Mouse (Mus musculus): ENCODE results near the gene 4930467E23Rik. TPM values are rescaled to one million over a fixed set of nuclear protein-coding genes. Genes with fewer than 3 reads are reported as not detected.
"Not testable (repeated sequence)": the region's sequence is repeated elsewhere in the genome, so short reads cannot be mapped to it uniquely, and the experiment has no call there.

4930467E23Rik gene
- total and polyA plus RNA-seq, 3 experiments = not detected

DNA sequence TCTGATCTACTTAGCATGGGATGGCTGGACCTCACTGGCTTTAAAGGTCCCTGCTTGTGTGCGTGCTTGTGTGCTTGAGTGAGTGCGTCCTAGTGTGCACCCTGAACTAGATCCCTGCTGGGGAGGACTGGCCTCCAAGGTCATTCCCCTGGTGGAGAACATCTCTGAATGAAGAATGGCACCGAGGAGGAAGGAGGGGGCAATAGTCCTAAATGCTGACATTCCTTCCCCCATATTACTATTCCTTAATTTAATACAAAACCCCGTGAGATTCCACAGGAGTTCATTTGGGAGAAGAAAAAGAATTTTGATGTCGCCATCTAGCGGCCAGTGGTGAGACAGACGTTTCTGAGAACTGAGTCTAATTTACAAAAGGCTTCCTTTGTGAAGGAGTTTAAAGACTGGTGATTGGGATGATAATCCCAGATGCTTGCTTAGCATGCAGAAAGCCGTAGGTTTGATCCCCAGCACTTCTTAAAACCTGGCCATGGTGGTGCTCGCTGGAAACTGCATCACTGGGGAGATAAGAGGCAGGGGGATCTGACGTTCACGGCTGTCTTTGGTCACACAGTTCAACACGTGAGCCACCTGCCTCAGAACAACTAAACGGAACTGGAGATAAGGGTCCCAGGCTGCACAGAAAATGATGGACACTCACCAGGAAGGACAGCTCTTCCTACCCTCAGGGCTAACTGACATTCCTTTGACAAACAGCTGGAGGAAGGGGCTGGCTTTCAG is 26.2 kb upstream of the 4930467E23Rik start:
- in situ Hi-C loops (cut with MboI; ENCODE audit: low pct_ligation_motif_present, low pct_unique_long_range_greater_than_20kb, low sequenced_read_pairs); H3K79me2 ChIP-seq (replicated peaks; ENCODE audit: control insufficient read depth, extremely low read depth, insufficient read depth, poor library complexity, severe bottlenecking): not testable (repeated sequence)

DNA sequence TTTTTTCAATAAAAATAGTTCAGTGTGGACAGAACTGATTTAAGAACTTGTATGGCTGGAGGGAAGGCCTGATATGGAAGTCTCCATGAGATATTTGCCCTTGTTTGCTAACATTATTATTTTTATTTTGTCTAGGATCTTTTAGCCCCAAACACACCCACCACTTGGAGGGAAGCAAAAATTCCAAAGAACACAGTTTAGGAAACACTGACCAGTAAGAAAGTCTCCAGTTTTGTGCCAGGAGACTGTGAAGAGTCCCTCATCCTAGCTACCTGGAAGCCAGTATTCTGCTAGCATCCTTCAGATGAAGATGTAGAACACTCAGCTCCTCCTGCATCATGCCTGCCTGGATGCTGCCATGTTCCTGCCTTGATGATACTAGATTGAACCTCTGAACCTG is 25.5 kb upstream of the 4930467E23Rik start:
- H3K4me3 ChIP-seq (replicated peaks in 1 of 3; ENCODE audit: low read depth in 2 of 3, low read length in 2 of 3, poor library complexity in 1 of 3); H3K79me2 ChIP-seq (replicated peaks; ENCODE audit: control insufficient read depth, extremely low read depth, insufficient read depth, poor library complexity, severe bottlenecking); H3K9me3 ChIP-seq (replicated peaks; ENCODE audit: low read length); H3K27ac ChIP-seq (ENCODE audit: insufficient read depth, low read depth); H3K4me2 ChIP-seq (ENCODE audit: insufficient read depth, low read depth, poor library complexity, severe bottlenecking); dilution Hi-C loops (cut with MboI; ENCODE audit: extremely low pct_ligation_motif_present, extremely low pct_unique_long_range_greater_than_20kb, low sequenced_read_pairs); in situ Hi-C loops (cut with MboI; ENCODE audit: low pct_ligation_motif_present, low pct_unique_long_range_greater_than_20kb, low sequenced_read_pairs); H3K27me3 ChIP-seq (replicated peaks); DNase-seq (ENCODE audit: extremely low read depth); H3K36me3 ChIP-seq (replicated peaks in 1 of 2; ENCODE audit: control insufficient read depth in 1 of 2, insufficient read depth in 1 of 2, low read length in 1 of 2); H3K4me1 ChIP-seq (ENCODE audit: control insufficient read depth in 1 of 2, insufficient read depth in 2 of 2); H3K9ac ChIP-seq (ENCODE audit: insufficient read depth, low read depth): not testable (repeated sequence)

More for the DNA sequence above, 26.2 kb upstream of the 4930467E23Rik start:
- H3K4me2 ChIP-seq (ENCODE audit: insufficient read depth, low read depth, poor library complexity, severe bottlenecking); H3K27ac ChIP-seq (ENCODE audit: insufficient read depth, low read depth); H3K36me3 ChIP-seq (replicated peaks in 1 of 2; ENCODE audit: control insufficient read depth in 1 of 2, insufficient read depth in 1 of 2, low read length in 1 of 2); H3K27me3 ChIP-seq (replicated peaks); H3K4me1 ChIP-seq (ENCODE audit: control insufficient read depth in 1 of 2, insufficient read depth in 2 of 2); H3K4me3 ChIP-seq (replicated peaks in 1 of 3; ENCODE audit: low read depth in 2 of 3, low read length in 2 of 3, poor library complexity in 1 of 3); dilution Hi-C loops (cut with MboI; ENCODE audit: extremely low pct_ligation_motif_present, extremely low pct_unique_long_range_greater_than_20kb, low sequenced_read_pairs); H3K9ac ChIP-seq (ENCODE audit: insufficient read depth, low read depth); H3K9me3 ChIP-seq (replicated peaks; ENCODE audit: low read length): not testable (repeated sequence)
- peak; percentile 61 to 83 for TF ChIP-seq CTCF (conservative IDR thresholded peaks at IDR 0.05 in 1 of 2, IDR thresholded peaks at IDR 0.05 in 1 of 2; ENCODE audit: low read depth in 2 of 2, low read length in 2 of 2)
- peak; percentile 36 for TF ChIP-seq RAD21 (IDR thresholded peaks at IDR 0.05; ENCODE audit: low read depth, low read length)
- TF ChIP-seq SMC3 (IDR thresholded peaks at IDR 0.05; ENCODE audit: low read depth, low read length) = peak; percentile 18; the same call in 1 of the 2 replicates
- peak; percentile 76 for DNase-seq (ENCODE audit: extremely low read depth)

DNA sequence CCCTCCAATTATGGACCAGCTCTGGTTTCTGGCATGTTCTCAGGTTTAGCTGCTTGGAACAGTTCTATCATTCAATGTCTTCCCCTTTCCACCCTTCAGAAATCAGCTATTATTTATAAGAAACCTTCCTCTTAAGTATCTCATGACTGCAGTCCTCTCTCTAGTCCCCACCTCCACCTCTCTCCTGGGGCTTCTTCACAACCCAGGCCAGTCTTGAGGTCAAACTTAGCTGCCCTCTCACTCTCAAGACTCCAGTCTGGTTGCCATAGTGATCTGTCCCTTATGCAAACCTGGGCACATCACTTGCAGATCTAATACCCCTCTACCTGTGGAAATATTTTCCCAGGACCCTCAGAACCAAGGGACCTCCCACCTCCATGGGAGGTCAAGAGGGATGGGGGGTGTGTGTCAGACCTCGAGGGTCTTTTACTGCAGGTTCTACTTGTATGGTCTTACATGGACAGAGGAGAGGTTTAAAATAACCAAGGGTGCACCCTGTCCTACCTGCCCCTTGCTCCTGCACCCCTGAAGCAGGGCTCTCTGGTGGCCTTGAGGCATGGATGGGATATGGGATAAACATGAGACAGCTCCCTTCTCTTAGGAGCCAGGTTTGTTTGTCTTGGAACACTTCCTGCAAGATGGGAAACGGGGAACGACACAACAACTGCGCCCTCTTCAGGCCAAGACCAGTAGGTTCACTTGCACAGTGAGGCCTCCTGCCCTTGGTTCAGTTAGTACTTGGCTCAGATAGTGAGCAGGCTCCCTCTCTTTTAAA is 24.7 kb upstream of the 4930467E23Rik start:
- H3K9ac ChIP-seq (ENCODE audit: insufficient read depth, low read depth); H3K9me3 ChIP-seq (replicated peaks; ENCODE audit: low read length); H3K27me3 ChIP-seq (replicated peaks); H3K36me3 ChIP-seq (replicated peaks in 1 of 2; ENCODE audit: control insufficient read depth in 1 of 2, insufficient read depth in 1 of 2, low read length in 1 of 2); H3K27ac ChIP-seq (ENCODE audit: insufficient read depth, low read depth); dilution Hi-C loops (cut with MboI; ENCODE audit: extremely low pct_ligation_motif_present, extremely low pct_unique_long_range_greater_than_20kb, low sequenced_read_pairs); H3K4me3 ChIP-seq (replicated peaks in 1 of 3; ENCODE audit: low read depth in 2 of 3, low read length in 2 of 3, poor library complexity in 1 of 3); in situ Hi-C loops (cut with MboI; ENCODE audit: low pct_ligation_motif_present, low pct_unique_long_range_greater_than_20kb, low sequenced_read_pairs); H3K4me1 ChIP-seq (ENCODE audit: control insufficient read depth in 1 of 2, insufficient read depth in 2 of 2); H3K4me2 ChIP-seq (ENCODE audit: insufficient read depth, low read depth, poor library complexity, severe bottlenecking); DNase-seq (ENCODE audit: extremely low read depth); H3K79me2 ChIP-seq (replicated peaks; ENCODE audit: control insufficient read depth, extremely low read depth, insufficient read depth, poor library complexity, severe bottlenecking): not testable (repeated sequence)

DNA sequence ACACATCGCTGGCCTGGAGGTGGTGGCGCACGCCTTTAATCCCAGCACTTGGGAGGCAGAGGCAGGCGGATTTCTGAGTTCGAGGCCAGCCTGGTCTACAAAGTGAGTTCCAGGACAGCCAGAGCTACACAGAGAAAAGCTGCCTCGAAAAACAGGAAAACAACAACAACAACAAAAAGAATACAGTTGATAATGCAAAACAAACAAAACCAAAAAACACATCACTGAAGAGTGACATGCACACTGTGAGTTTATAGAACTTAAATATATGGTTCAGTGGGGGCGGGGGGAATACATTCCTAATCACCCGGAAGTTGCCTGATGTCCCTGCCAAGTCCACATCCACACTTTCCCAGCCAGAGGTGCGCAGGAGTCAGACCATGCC is 24.2 kb upstream of the 4930467E23Rik start:
- H3K36me3 ChIP-seq (replicated peaks in 1 of 2; ENCODE audit: control insufficient read depth in 1 of 2, insufficient read depth in 1 of 2, low read length in 1 of 2); H3K9ac ChIP-seq (ENCODE audit: insufficient read depth, low read depth); in situ Hi-C loops (cut with MboI; ENCODE audit: low pct_ligation_motif_present, low pct_unique_long_range_greater_than_20kb, low sequenced_read_pairs); H3K27me3 ChIP-seq (replicated peaks); dilution Hi-C loops (cut with MboI; ENCODE audit: extremely low pct_ligation_motif_present, extremely low pct_unique_long_range_greater_than_20kb, low sequenced_read_pairs); DNase-seq (ENCODE audit: extremely low read depth); H3K9me3 ChIP-seq (replicated peaks; ENCODE audit: low read length); H3K4me3 ChIP-seq (replicated peaks in 1 of 3; ENCODE audit: low read depth in 2 of 3, low read length in 2 of 3, poor library complexity in 1 of 3); H3K27ac ChIP-seq (ENCODE audit: insufficient read depth, low read depth); H3K4me2 ChIP-seq (ENCODE audit: insufficient read depth, low read depth, poor library complexity, severe bottlenecking); H3K4me1 ChIP-seq (ENCODE audit: control insufficient read depth in 1 of 2, insufficient read depth in 2 of 2); H3K79me2 ChIP-seq (replicated peaks; ENCODE audit: control insufficient read depth, extremely low read depth, insufficient read depth, poor library complexity, severe bottlenecking): not testable (repeated sequence)

DNA sequence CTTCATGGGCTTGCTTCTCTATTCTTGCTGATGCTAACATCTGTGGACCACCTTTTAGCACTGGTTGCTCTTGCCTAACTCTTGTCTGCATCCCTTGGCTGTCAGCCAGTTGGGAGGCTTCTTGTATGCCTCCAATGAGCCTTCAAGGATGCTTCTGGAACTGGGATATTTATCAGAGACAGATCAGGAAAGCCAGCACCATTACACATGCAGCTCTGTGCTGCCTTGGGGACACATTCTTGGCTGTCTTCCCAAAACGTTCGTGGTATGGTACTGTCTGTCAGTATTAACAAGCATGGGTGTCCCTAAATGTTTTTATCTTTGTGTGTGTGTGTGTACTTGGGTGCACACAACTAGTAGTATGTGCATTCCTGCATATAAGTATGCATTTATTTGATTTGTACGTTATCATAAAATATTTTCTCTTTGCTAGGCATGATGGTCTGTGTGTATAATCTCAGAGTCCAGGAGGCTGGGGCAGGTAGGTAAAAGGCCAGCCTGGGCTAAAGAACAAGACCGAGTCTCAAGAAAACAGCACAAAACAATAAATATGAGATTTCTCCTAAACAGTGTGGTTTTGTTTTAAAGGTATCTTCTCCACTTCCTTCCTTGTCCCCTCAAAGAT is 23.2 kb upstream of the 4930467E23Rik start:
- H3K27me3 ChIP-seq (replicated peaks); H3K4me3 ChIP-seq (replicated peaks in 1 of 3; ENCODE audit: low read depth in 2 of 3, low read length in 2 of 3, poor library complexity in 1 of 3); H3K79me2 ChIP-seq (replicated peaks; ENCODE audit: control insufficient read depth, extremely low read depth, insufficient read depth, poor library complexity, severe bottlenecking); H3K36me3 ChIP-seq (replicated peaks in 1 of 2; ENCODE audit: control insufficient read depth in 1 of 2, insufficient read depth in 1 of 2, low read length in 1 of 2); H3K9me3 ChIP-seq (replicated peaks; ENCODE audit: low read length); DNase-seq (ENCODE audit: extremely low read depth); in situ Hi-C loops (cut with MboI; ENCODE audit: low pct_ligation_motif_present, low pct_unique_long_range_greater_than_20kb, low sequenced_read_pairs); H3K4me2 ChIP-seq (ENCODE audit: insufficient read depth, low read depth, poor library complexity, severe bottlenecking); dilution Hi-C loops (cut with MboI; ENCODE audit: extremely low pct_ligation_motif_present, extremely low pct_unique_long_range_greater_than_20kb, low sequenced_read_pairs); H3K4me1 ChIP-seq (ENCODE audit: control insufficient read depth in 1 of 2, insufficient read depth in 2 of 2); H3K27ac ChIP-seq (ENCODE audit: insufficient read depth, low read depth); H3K9ac ChIP-seq (ENCODE audit: insufficient read depth, low read depth): not testable (repeated sequence)
